Mouse (Mus musculus) liver, embryonic 11.5 days (tissue): ENCODE results near the gene Got2. TPM values are rescaled to one million over a fixed set of nuclear protein-coding genes. Genes with fewer than 3 reads are reported as not detected.
"Not testable (repeated sequence)": the region's sequence is repeated elsewhere in the genome, so short reads cannot be mapped to it uniquely, and the experiment has no call there.

ENCODE experiments used
- ATAC-seq: fragments of 200-750 bp; cut with Nextera tagmentation; replicated peaks from 2 replicates; pipeline ENCODE4 v1.8.0; 2017; ENCODE audit warnings: moderate number of reproducible peaks, mild to moderate bottlenecking, moderate TSS enrichment, moderate library complexity; ENCODE audit not compliant: low FRiP score
- DNase-seq: peaks from one replicate; pipeline ENCODE4 v3.0.0-alpha.2; 2017; ENCODE audit warnings: low spot score
- H3K27ac ChIP-seq: fragments of 300-500 bp; sonication (generic); 2 replicates; pipeline ENCODE4 v1.5.1; 2014; ENCODE audit warnings: mild to moderate bottlenecking, low read depth, low read length, control low read depth
- H3K27me3 ChIP-seq: fragments of 300-500 bp; sonication (generic); replicated peaks from 2 replicates; pipeline ENCODE4 v1.6.1; 2014; ENCODE audit warnings: low read length, mixed read lengths; ENCODE audit not compliant: control insufficient read depth, insufficient read depth
- H3K36me3 ChIP-seq: fragments of 300-500 bp; sonication (generic); 2 replicates; pipeline ENCODE4 v1.6.1; 2014; ENCODE audit warnings: mild to moderate bottlenecking, low read length, moderate library complexity, mixed read lengths; ENCODE audit not compliant: control insufficient read depth, insufficient read depth
- H3K4me1 ChIP-seq: fragments of 300-500 bp; sonication (generic); replicated peaks from 2 replicates; pipeline ENCODE4 v1.6.1; 2014; ENCODE audit warnings: low read length, mixed read lengths; ENCODE audit not compliant: control insufficient read depth, insufficient read depth
- H3K4me2 ChIP-seq: fragments of 300-500 bp; sonication (generic); 2 replicates; pipeline ENCODE4 v1.6.1; 2014; ENCODE audit warnings: mild to moderate bottlenecking, control low read depth, moderate library complexity
- H3K4me3 ChIP-seq: fragments of 300-500 bp; sonication (generic); 2 replicates; pipeline ENCODE4 v1.5.1; 2014; ENCODE audit warnings: low read depth, low read length, control low read depth
- H3K9ac ChIP-seq: fragments of 300-500 bp; sonication (generic); 2 replicates; pipeline ENCODE4 v1.6.1; 2014; ENCODE audit warnings: low read depth, low read length, control low read depth
- H3K9me3 ChIP-seq: fragments of 300-500 bp; sonication (generic); 2 replicates; pipeline ENCODE4 v1.6.1; 2016; ENCODE audit warnings: low read length, inconsistent platforms, mixed read lengths; ENCODE audit not compliant: control insufficient read depth
- WGBS: fragments of 180-500 bp; shearing (Covaris S2); extraction: QIAGEN DNeasy Blood & Tissue Kit; methylation state at CpG from one replicate; pipeline ENCODE4 v1.1.7; 2014; 5-methylcytosine and 5-hydroxymethylcytosine counted together
- polyA plus RNA-seq: library from polyadenylated mRNA; unstranded; fragments of >200 nt; fragmentation: Nextera tagmentation; extraction: Ambion mirVana; gene quantifications from 2 replicates; pipeline ENCODE4 v1.2.1, GENCODE M21; 2014

The Got2 gene
- polyA plus RNA-seq, 1 experiment from 2014 or later: 158 TPM

GRCm38 (mm10) chr8:95839289-95839688, 49.1 kb downstream of the Got2 start:
- Histone ChIP-seq H3K4me1 (0 out of 2 replicates have a peak, but pooled peaks cover 3% of the 10 kb centered on the region), H3K4me3 (no peak overlapping the region), H3K4me2 (no peak overlapping the region), H3K36me3 (peaks cover 2% of the 10 kb centered on the region), H3K27me3 (no peaks in the 10 kb centered on the region), H3K9ac (no peak overlapping the region), H3K9me3 (no peaks in the 10 kb centered on the region), H3K27ac (no peak overlapping the region)
- DNase-seq: no peak
- 96% methylated on average over 4 of the region's 4 CpGs for WGBS
- no peak for ATAC-seq

- H3K27ac ChIP-seq: no peak overlapping the region
- H3K27me3 ChIP-seq: no peaks in the 10 kb centered on the region
- no peak overlapping the region for H3K4me2 ChIP-seq
- no peak for ATAC-seq
- peaks cover 10% of the 10 kb centered on the region; the same call in 1 of the 2 replicates for H3K4me1 ChIP-seq
- no peak overlapping the region for H3K9ac ChIP-seq
- 91% methylated on average over 10 of the region's 10 CpGs for WGBS
- no peak for DNase-seq
- no peaks in the 10 kb centered on the region for H3K9me3 ChIP-seq
- H3K4me3 ChIP-seq: no peak overlapping the region
- H3K36me3 ChIP-seq: peaks cover 2% of the 10 kb centered on the region; the same call in 1 of the 2 replicates
Measured at GRCm38 (mm10) chr8:95837266-95837665, 51.1 kb downstream of the Got2 start.

GRCm38 (mm10) chr8:95835891-95836290, 52.5 kb downstream of the Got2 start:
- H3K9me3 ChIP-seq: no peaks in the 10 kb centered on the region
- WGBS: 68% methylated on average over 4 of the region's 4 CpGs
- ATAC-seq (no peak), DNase-seq (no peak)
- no peak overlapping the region for H3K9ac ChIP-seq
- H3K36me3 ChIP-seq: no peaks in the 10 kb centered on the region; the same call in 1 of the 2 replicates
- H3K4me2 ChIP-seq: no peak overlapping the region
- H3K27ac ChIP-seq: no peak overlapping the region
- H3K27me3 ChIP-seq: no peaks in the 10 kb centered on the region
- H3K4me1 ChIP-seq: peaks cover 10% of the 10 kb centered on the region; the same call in 1 of the 2 replicates
- no peak overlapping the region for H3K4me3 ChIP-seq

- H3K9me3 ChIP-seq: no peaks in the 10 kb centered on the region
Measured at GRCm38 (mm10) chr8:95833435-95833984, 54.8 kb downstream of the Got2 start.

GRCm38 (mm10) chr8:95832603-95833434, 55.5 kb downstream of the Got2 start:
- Histone ChIP-seq H3K4me2 (peak overlapping the region; percentile 74), H3K4me3 (peak overlapping the region; percentile 40), H3K9ac (peak overlapping the region; percentile 54), H3K27ac (peak overlapping the region; percentile 10; the same call in 1 of the 2 replicates), H3K27me3 (no peaks in the 10 kb centered on the region), H3K9me3 (no peaks in the 10 kb centered on the region), H3K4me1 (peaks cover 10% of the 10 kb centered on the region; the same call in 1 of the 2 replicates), H3K36me3 (no peaks in the 10 kb centered on the region; the same call in 1 of the 2 replicates)
- peak; percentile 78 for DNase-seq
- WGBS: 15% methylated on average over 16 of the region's 16 CpGs
- peak; percentile 73 for ATAC-seq

More at GRCm38 (mm10) chr8:95833435-95833984, 54.8 kb downstream of the Got2 start:
- ATAC-seq: peak; percentile 82
- H3K27ac ChIP-seq: peak overlapping the region; percentile 10
- H3K4me1 ChIP-seq: peaks cover 10% of the 10 kb centered on the region; the same call in 1 of the 2 replicates
- peak overlapping the region; percentile 40 for H3K4me3 ChIP-seq
- peak overlapping the region; percentile 54 for H3K9ac ChIP-seq
- peak overlapping the region; percentile 74 for H3K4me2 ChIP-seq
- under 1% methylated on average over 16 of the region's 16 CpGs for WGBS
- H3K27me3 ChIP-seq: no peaks in the 10 kb centered on the region
- DNase-seq: peak; percentile 73
- no peaks in the 10 kb centered on the region; the same call in 1 of the 2 replicates for H3K36me3 ChIP-seq

- no peak overlapping the region for H3K4me3 ChIP-seq
- H3K27me3 ChIP-seq: no peaks in the 10 kb centered on the region
- 69% methylated on average over 3 of the region's 3 CpGs for WGBS
- no peaks in the 10 kb centered on the region for H3K9me3 ChIP-seq
- ATAC-seq (no peak), DNase-seq (no peak)
- H3K9ac ChIP-seq: no peak overlapping the region
- peaks cover 10% of the 10 kb centered on the region; the same call in 1 of the 2 replicates for H3K4me1 ChIP-seq
- H3K36me3 ChIP-seq: no peaks in the 10 kb centered on the region
- H3K4me2 ChIP-seq: no peak overlapping the region
- H3K27ac ChIP-seq: no peak overlapping the region
Measured at GRCm38 (mm10) chr8:95830144-95830543, 58.2 kb downstream of the Got2 start.

GRCm38 (mm10) chr8:95825162-95825561, 63.2 kb downstream of the Got2 start, which contains the start of gene Sap18b:
Sap18b (plus strand) TSS chr8:95825346.
- not testable (repeated sequence) for ATAC-seq
- WGBS: 55% methylated on average over 25 of the region's 25 CpGs

GRCm38 (mm10) chr8:95822699-95823098, 65.6 kb downstream of the Got2 start:
- H3K9me3 ChIP-seq: no peaks in the 10 kb centered on the region
- H3K4me1 ChIP-seq: no peaks in the 10 kb centered on the region
- no peaks in the 10 kb centered on the region for H3K27me3 ChIP-seq
- DNase-seq (no peak), ATAC-seq (no peak)
- no peak overlapping the region for H3K4me2 ChIP-seq
- no peak overlapping the region for H3K4me3 ChIP-seq
- H3K36me3 ChIP-seq: no peaks in the 10 kb centered on the region
- WGBS: 55% methylated on average over 3 of the region's 3 CpGs
- no peak overlapping the region for H3K27ac ChIP-seq
- no peak overlapping the region for H3K9ac ChIP-seq

More at GRCm38 (mm10) chr8:95825162-95825561, 63.2 kb downstream of the Got2 start, which contains the start of gene Sap18b:
- not testable (repeated sequence) for H3K27me3 ChIP-seq, H3K4me3 ChIP-seq, DNase-seq, H3K36me3 ChIP-seq, H3K27ac ChIP-seq, H3K4me2 ChIP-seq, H3K9me3 ChIP-seq, H3K4me1 ChIP-seq, H3K9ac ChIP-seq
